Mouse (Mus musculus): ENCODE measurements around the gene Adamts15. TPM values are rescaled to one million over a fixed set of nuclear protein-coding genes. Genes with fewer than 3 reads are reported as not detected.
A peak's percentile ranks its signal among the peaks of the same experiment; 100 is the strongest.

Gene Adamts15
- polyA plus RNA-seq, 1 experiment = 6.2 TPM

DNA sequence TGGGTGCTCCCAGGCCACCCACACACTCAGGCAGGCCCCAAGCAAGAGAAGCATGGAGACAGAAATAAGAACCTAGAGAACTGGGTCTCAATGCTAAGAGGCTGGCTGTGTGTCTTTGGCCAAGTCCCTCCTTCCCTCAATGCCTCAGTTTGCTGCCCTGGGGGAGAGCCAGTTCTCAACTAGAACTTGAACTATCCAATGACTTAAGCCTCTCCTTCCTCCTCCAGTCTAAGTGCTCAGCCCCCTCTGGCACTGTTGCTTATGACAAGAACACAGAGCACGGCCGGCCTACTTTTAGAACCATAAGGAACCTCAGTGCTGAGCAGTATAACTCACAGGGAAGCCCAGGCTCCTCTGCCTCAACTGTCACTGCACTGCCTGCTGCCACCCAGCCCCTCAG is 8.0 kb downstream of the Adamts15 start:
- DNase-seq = no peak
- peaks cover 30% of the 10 kb centered on the region for H3K4me1 ChIP-seq (ENCODE audit: control insufficient read depth, insufficient read depth, low read length)
- H3K27me3 ChIP-seq (replicated peaks; ENCODE audit: control insufficient read depth, insufficient read depth, low read length) = no peaks in the 10 kb centered on the region
- TF ChIP-seq CTCF (conservative IDR thresholded peaks at IDR 0.05; ENCODE audit: insufficient read depth, insufficient read length, low read depth, low read length) = no peak
- TF ChIP-seq POLR2A (IDR thresholded peaks at IDR 0.05; ENCODE audit: low read depth, low read length) = no peak
- 61% methylated on average over 2 of the region's 2 CpGs for WGBS
- H3K36me3 ChIP-seq (ENCODE audit: control insufficient read depth, insufficient read depth, low read length) = no peaks in the 10 kb centered on the region
- H3K27ac ChIP-seq (ENCODE audit: insufficient read depth, low read depth, low read length) = 0 out of 2 replicates have a peak overlapping the region, but pooled peaks have one; percentile 16
- no peak overlapping the region for H3K4me3 ChIP-seq (ENCODE audit: insufficient read depth, low read depth, low read length)

DNA sequence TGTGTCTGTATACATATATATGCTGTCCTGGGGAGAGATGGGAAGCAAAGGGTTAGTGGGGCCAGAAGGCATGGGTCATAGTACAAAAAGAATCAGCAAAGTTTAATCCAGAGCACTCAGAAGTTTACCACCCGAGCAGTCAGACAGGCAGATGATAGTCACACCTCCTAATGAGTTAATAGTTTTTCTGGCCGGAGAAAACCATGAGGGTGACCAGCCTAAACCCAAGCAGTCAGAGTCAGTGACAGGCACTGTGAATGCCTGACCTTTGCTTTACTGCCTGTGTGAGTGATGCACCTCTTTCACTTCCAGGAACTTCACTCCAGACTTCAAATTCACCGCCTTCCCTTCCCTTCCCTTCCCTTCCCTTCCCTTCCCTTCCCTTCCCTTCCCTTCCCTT is 8.8 kb downstream of the Adamts15 start:
- no peak overlapping the region for H3K4me3 ChIP-seq (ENCODE audit: insufficient read depth, low read depth, low read length)
- TF ChIP-seq POLR2A (IDR thresholded peaks at IDR 0.05; ENCODE audit: low read depth, low read length) (no peak), CTCF (conservative IDR thresholded peaks at IDR 0.05; ENCODE audit: insufficient read depth, insufficient read length, low read depth, low read length) (no peak)
- 52% methylated on average over 3 of the region's 3 CpGs for WGBS
- H3K27me3 ChIP-seq (replicated peaks; ENCODE audit: control insufficient read depth, insufficient read depth, low read length) = no peaks in the 10 kb centered on the region
- peak; percentile 89 for DNase-seq
- no peaks in the 10 kb centered on the region for H3K36me3 ChIP-seq (ENCODE audit: control insufficient read depth, insufficient read depth, low read length)
- H3K27ac ChIP-seq (ENCODE audit: insufficient read depth, low read depth, low read length) = peak overlapping the region; percentile 53; the same call in 1 of the 2 replicates
- H3K4me1 ChIP-seq (ENCODE audit: control insufficient read depth, insufficient read depth, low read length) = peaks cover 32% of the 10 kb centered on the region

GRCm38 (mm10) chr9:30912161-30912560 is 10.1 kb downstream of the Adamts15 start:
- no peak for DNase-seq
- Histone ChIP-seq H3K36me3 (ENCODE audit: control insufficient read depth, insufficient read depth, low read length) (no peaks in the 10 kb centered on the region), H3K4me3 (ENCODE audit: insufficient read depth, low read depth, low read length) (no peak overlapping the region), H3K27ac (ENCODE audit: insufficient read depth, low read depth, low read length) (peak overlapping the region; percentile 72), H3K27me3 (replicated peaks; ENCODE audit: control insufficient read depth, insufficient read depth, low read length) (no peaks in the 10 kb centered on the region), H3K4me1 (ENCODE audit: control insufficient read depth, insufficient read depth, low read length) (peaks cover 40% of the 10 kb centered on the region)
- TF ChIP-seq CTCF (conservative IDR thresholded peaks at IDR 0.05; ENCODE audit: insufficient read depth, insufficient read length, low read depth, low read length) (no peak), POLR2A (IDR thresholded peaks at IDR 0.05; ENCODE audit: low read depth, low read length) (no peak)
- 36% methylated on average over 3 of the region's 3 CpGs for WGBS

- H3K27ac ChIP-seq (ENCODE audit: insufficient read depth, low read depth, low read length) = no peak overlapping the region
- DNase-seq = no peak
- 85% methylated on average over 5 of the region's 5 CpGs for WGBS
- TF ChIP-seq POLR2A (IDR thresholded peaks at IDR 0.05; ENCODE audit: low read depth, low read length) (no peak), CTCF (conservative IDR thresholded peaks at IDR 0.05; ENCODE audit: insufficient read depth, insufficient read length, low read depth, low read length) (no peak)
- H3K4me3 ChIP-seq (ENCODE audit: insufficient read depth, low read depth, low read length) = no peak overlapping the region
- H3K4me1 ChIP-seq (ENCODE audit: control insufficient read depth, insufficient read depth, low read length) = peaks cover 42% of the 10 kb centered on the region
- H3K27me3 ChIP-seq (replicated peaks; ENCODE audit: control insufficient read depth, insufficient read depth, low read length) = no peaks in the 10 kb centered on the region
- no peaks in the 10 kb centered on the region for H3K36me3 ChIP-seq (ENCODE audit: control insufficient read depth, insufficient read depth, low read length)
These were observed 11.8 kb downstream of the Adamts15 start for GRCm38 (mm10) chr9:30910491-30910890.

GRCm38 (mm10) chr9:30908973-30909372 is 13.3 kb downstream of the Adamts15 start:
- Histone ChIP-seq H3K36me3 (ENCODE audit: control insufficient read depth, insufficient read depth, low read length) (no peaks in the 10 kb centered on the region), H3K4me3 (ENCODE audit: insufficient read depth, low read depth, low read length) (no peak overlapping the region), H3K27ac (ENCODE audit: insufficient read depth, low read depth, low read length) (peak overlapping the region; percentile 93), H3K4me1 (ENCODE audit: control insufficient read depth, insufficient read depth, low read length) (peaks cover 35% of the 10 kb centered on the region), H3K27me3 (replicated peaks; ENCODE audit: control insufficient read depth, insufficient read depth, low read length) (no peaks in the 10 kb centered on the region)
- 53% methylated on average over 5 of the region's 5 CpGs for WGBS
- TF ChIP-seq POLR2A (IDR thresholded peaks at IDR 0.05; ENCODE audit: low read depth, low read length) (no peak), CTCF (conservative IDR thresholded peaks at IDR 0.05; ENCODE audit: insufficient read depth, insufficient read length, low read depth, low read length) (no peak)
- DNase-seq = peak; percentile 72

DNA sequence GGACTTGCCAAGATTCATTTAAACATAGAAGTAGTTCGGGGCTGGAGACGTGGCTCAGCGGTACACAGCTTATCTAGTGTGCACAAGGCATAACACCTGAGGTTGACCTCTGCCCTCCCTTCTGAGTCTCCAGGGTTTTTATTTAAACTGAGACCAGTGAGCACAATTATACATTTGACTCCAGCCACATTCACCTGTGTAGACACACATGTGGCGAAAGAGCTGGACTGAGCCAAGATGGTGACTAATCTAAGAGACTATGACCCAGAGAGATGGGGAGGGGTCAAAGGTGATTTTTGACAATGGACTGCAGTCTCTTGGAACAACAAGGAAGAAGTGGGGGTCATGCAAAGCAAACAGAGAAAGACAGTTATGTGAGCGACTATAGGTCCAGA is 14.0 kb downstream of the Adamts15 start:
- TF ChIP-seq POLR2A (IDR thresholded peaks at IDR 0.05; ENCODE audit: low read depth, low read length) (no peak), CTCF (conservative IDR thresholded peaks at IDR 0.05; ENCODE audit: insufficient read depth, insufficient read length, low read depth, low read length) (no peak)
- WGBS = 56% methylated on average over 5 of the region's 5 CpGs
- no peak for DNase-seq
- Histone ChIP-seq H3K36me3 (ENCODE audit: control insufficient read depth, insufficient read depth, low read length) (no peaks in the 10 kb centered on the region), H3K4me3 (ENCODE audit: insufficient read depth, low read depth, low read length) (no peak overlapping the region), H3K27me3 (replicated peaks; ENCODE audit: control insufficient read depth, insufficient read depth, low read length) (no peaks in the 10 kb centered on the region), H3K27ac (ENCODE audit: insufficient read depth, low read depth, low read length) (peak overlapping the region; percentile 20; the same call in 1 of the 2 replicates), H3K4me1 (ENCODE audit: control insufficient read depth, insufficient read depth, low read length) (peaks cover 36% of the 10 kb centered on the region)

GRCm38 (mm10) chr9:30907677-30908295 is 14.5 kb downstream of the Adamts15 start:
- TF ChIP-seq POLR2A (IDR thresholded peaks at IDR 0.05; ENCODE audit: low read depth, low read length) (no peak), CTCF (conservative IDR thresholded peaks at IDR 0.05; ENCODE audit: insufficient read depth, insufficient read length, low read depth, low read length) (no peak)
- WGBS = 48% methylated on average over 5 of the region's 5 CpGs
- Histone ChIP-seq H3K4me3 (ENCODE audit: insufficient read depth, low read depth, low read length) (no peak overlapping the region), H3K4me1 (ENCODE audit: control insufficient read depth, insufficient read depth, low read length) (peaks cover 39% of the 10 kb centered on the region), H3K27me3 (replicated peaks; ENCODE audit: control insufficient read depth, insufficient read depth, low read length) (no peaks in the 10 kb centered on the region), H3K36me3 (ENCODE audit: control insufficient read depth, insufficient read depth, low read length) (no peaks in the 10 kb centered on the region), H3K27ac (ENCODE audit: insufficient read depth, low read depth, low read length) (no peak overlapping the region)
- no peak for DNase-seq

All from kidney, adult 2 months (tissue).